Mouse (Mus musculus): ENCODE data around the gene Mx1.

Mx1 gene

GRCm38 (mm10) chr16:97443670-97444263 is 18.9 kb downstream of the Mx1 start:
- peak; percentile 55 for DNase-seq (ENCODE audit: low read depth, low spot score)

- DNase-seq (ENCODE audit: low read depth, low spot score) = no peak
These were observed 20.7 kb downstream of the Mx1 start for GRCm38 (mm10) chr16:97441967-97442366.

DNA sequence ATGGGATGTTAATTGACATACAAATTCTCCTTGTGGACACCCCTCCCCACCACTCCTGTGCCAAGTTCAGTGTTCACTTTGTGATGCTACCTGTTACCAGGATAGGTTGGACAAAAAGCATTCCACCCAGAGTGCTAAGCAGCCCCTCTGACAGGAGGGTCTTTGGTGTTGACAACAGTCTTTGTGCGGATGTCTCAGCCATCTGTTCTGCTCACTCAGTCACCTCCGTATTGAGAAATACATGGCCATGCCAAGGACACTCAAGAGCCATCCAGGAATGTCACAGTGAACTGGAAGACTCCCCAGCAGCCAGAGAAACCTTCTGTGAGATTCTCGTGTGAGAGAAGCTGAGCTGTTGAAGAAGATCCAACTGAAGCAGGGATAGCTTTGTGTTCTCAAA is 24.5 kb downstream of the Mx1 start:
- no peak for DNase-seq (ENCODE audit: low read depth, low spot score)

- DNase-seq (ENCODE audit: low read depth, low spot score) = no peak
These were observed 25.2 kb downstream of the Mx1 start for GRCm38 (mm10) chr16:97437448-97438056.

GRCm38 (mm10) chr16:97434206-97434605 is 28.5 kb downstream of the Mx1 start:
- DNase-seq (ENCODE audit: low read depth, low spot score) = no peak

DNA sequence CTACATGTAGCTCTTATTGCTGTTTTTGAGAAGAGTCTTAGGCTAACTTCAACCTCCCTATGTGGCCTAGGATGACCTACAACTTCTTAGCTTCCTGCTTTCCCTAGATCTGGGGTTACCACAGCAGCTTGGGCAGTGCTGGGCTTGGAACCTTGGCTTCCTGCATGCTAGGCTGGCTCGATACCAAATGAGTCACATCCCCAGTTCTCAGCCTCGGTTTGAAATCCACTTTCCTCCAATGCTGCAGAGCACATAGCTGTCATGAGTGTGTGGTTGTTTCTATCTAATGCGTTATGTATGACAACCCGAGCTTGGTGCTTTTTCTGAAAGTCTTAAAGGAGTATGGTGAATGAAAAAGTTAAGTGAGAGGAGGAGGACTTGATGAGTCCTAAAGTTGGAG is 31.4 kb downstream of the Mx1 start:
- DNase-seq (ENCODE audit: low read depth, low spot score) = no peak

- no peak for DNase-seq (ENCODE audit: low read depth, low spot score)
These were observed 32.6 kb downstream of the Mx1 start for GRCm38 (mm10) chr16:97430091-97430490.

DNA sequence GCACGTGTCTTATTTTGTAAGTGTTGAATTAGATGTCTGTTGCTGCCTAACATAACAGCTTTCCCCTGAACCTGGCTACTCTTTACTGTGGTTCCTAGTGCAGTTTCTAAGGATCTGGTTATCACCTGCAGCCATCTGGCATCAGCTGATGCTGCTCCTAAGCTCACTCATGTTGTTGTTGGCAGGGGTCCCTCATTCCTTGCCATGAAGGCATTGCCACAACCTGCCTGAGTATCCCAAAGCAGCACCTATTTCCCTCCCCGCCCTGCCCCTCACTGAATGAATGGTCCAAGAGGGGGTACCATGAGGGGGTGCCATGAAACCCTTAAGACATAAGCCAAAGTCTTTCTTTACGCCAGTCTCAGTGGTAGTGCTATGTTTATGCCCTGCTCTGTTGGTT is 34.7 kb downstream of the Mx1 start:
- DNase-seq (ENCODE audit: low read depth, low spot score) = no peak

- no peak for DNase-seq (ENCODE audit: low read depth, low spot score)
These were observed 39.1 kb downstream of the Mx1 start for GRCm38 (mm10) chr16:97423627-97424026.

DNA sequence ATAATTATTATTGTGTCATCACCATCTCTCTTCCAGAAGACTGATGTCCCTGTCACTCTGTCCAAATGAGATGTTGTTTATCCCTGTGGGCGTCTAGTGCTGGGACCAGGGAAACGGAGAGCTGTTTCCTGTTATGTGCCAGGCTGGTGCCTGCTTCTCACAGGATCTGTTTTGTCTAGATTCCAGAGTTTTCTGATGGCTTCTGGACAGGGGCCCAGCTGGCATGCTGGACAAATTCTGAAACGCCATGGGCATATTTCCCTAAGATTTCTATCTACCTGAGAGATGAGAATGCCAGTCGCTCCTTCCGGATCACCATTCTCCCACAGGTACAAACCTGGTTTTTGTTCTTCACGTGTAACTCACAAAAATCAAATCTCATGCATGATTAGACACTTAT is 41.0 kb downstream of the Mx1 start:
- DNase-seq (ENCODE audit: low read depth, low spot score) = no peak

- no peak for DNase-seq (ENCODE audit: low read depth, low spot score)
These were observed 43.8 kb downstream of the Mx1 start for GRCm38 (mm10) chr16:97418749-97419453.

DNA sequence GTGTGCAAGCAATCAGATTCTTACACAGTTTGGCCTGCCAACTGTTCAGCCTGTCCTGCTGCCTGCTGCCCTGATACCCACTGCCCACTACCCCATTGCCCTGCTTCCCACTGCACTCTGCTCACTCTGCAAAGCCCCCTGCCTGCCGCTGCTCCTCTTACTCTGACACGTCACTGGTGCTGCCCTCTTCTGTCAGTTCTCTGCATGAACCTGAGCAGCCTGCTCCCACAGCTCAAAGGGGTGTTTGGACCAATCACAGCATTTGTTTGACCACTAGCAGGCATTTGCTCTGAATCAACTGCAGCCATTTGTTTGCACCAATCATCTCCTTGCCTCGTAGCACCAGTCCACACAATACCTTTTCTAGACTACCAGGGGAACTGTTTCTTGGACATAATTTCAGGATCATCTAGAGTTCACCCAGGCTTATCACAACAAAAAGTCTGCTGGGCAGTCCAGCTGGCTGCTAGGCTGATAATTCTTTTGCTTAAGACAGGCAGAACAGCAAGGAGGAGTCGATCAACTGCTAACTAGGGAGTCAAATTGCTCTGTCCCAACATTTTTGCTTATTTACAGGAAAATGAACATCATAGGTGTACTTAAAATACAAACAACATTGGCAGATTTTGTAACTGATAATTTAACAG is 44.7 kb downstream of the Mx1 start:
- DNase-seq (ENCODE audit: low read depth, low spot score) = peak; percentile 32

DNA sequence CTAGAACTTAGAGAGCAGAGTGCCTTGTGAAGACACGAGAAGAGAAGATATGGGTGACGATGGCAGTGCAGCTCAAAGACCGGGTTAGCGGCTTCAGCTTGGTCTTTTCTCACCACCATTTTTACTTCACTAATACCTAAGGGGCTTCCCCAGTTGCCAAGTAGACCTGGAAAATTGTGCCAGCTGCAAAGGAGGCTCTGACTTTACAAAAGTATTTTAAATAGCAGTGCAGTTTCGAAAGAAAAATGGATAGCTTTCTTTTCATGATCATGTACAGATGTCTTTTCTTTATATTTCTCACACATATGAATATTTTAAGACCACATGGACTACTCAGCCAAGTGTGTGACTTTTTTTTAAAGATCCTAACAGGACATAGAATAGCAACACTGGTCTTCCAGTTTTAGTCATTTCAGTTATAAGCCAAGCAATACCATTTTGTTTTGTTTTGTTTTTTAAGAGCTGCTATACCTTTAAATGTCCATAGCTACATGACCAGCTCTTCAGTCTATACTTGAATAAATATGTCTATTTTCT is 57.2 kb downstream of the Mx1 start:
- no peak for DNase-seq (ENCODE audit: low read depth, low spot score)

DNA sequence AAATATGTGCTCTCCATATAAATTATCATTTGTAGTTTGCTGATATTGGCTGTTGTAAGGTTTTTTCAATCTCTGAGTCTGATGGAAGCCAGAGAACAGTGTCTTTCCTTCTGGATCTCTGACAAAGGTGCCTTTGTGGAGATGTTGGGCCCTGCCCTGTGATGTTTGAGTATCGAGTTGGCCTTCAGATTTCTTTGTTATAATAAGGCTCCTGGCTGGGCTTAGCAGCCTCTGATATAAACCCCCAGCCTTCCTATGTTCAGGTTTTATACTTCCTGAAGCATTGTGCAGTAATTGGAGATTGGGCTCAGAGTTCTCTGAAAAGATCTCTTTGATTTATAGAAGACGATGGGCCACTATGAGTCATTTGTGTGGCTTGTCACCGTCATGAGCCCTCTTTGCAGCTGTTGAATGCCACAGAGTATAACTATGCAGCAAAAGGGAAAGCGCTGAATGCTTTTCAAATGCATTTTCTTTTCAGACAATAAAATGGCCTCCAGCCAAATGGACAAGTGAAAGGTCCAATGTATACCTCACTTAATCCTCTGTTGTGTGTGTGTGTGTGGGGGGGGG is 60.4 kb downstream of the Mx1 start:
- no peak for DNase-seq (ENCODE audit: low read depth, low spot score)

DNA sequence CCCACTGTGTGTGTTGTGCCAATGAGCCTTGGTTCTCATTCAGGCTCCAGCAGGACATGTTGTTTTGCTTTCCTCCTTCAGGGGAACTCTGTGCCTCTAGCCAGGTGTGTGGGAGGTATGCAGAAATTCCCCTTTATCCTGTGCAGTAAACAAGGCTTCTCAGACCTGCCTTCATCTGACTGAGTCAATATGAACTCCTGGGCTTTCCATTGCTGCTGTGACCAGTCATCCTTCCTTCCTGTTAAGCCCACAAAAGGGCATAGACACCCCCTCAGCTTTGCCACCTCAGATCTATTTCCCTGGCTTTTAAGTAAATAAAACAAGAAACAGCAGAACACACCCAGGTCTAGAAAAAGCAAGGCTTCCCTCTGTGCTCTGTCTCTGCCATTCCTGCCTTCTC is 61.0 kb downstream of the Mx1 start:
- peak; percentile 9 for DNase-seq (ENCODE audit: low read depth, low spot score)

DNA sequence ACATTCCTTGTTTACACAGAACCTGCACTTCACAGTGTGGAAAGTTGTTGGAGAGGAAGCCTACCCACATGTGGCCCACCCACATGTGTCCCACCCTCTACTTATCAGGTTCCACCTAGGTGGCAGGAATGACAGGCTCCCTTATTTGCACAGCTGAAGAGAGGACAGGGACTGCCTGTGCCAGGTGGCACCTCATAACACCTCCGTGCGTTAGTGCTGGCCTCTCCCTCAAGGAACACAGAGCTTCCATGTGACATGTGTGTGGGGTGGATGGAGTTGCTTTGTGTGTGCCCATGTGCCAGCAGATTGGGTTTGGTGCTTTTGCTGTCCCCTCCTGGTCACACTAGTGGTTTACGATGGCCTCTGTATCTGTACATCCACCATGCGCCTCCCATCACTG is 62.7 kb downstream of the Mx1 start:
- no peak for DNase-seq (ENCODE audit: low read depth, low spot score)

GRCm38 (mm10) chr16:97397945-97398531 is 64.7 kb downstream of the Mx1 start:
- DNase-seq (ENCODE audit: low read depth, low spot score) = no peak
